In genomic region chr13:89151878-89152277, GRCm38 (mm10) we compare ENCODE assay signal across 23 mouse cellular contexts.
DNase-seq lines count a peak whose midpoint lies in the region; ATAC-seq lines count a peak whose summit lies in the region.
"Had no signal": no experiment of that assay in that cellular context is flagged by ENCODE, and none has a peak within 500 bp of the region (broad histone marks: within the 10 kb centered on the region; RNA-seq: fewer than 3 reads in every experiment).

No protein-coding gene starts in this region.

- no peak overlapping the region for H3K27ac ChIP-seq in hindbrain, embryonic 14.5 days
- H3K27ac ChIP-seq in hindbrain, embryonic 13.5 days = no peak overlapping the region
- H3K27ac ChIP-seq in midbrain, embryonic 13.5 days = no peak overlapping the region
- no peak overlapping the region for H3K27ac ChIP-seq in midbrain, embryonic 10.5 days (replicated peaks)
- H3K27ac ChIP-seq: embryonic facial prominence, embryonic 15.5 days; heart, adult 2 months; heart, embryonic 10.5 days; heart, embryonic 13.5 days; hindbrain, embryonic 12.5 days had no signal

- no peak for ATAC-seq in hindbrain, embryonic 14.5 days (ENCODE audit: low FRiP score)
- no peak for ATAC-seq in hindbrain, embryonic 13.5 days (ENCODE audit: low FRiP score)
- 0 out of 2 replicates have a peak, but pooled peaks have one; percentile 50 for ATAC-seq in midbrain, embryonic 13.5 days
- ATAC-seq: activated CD4-positive, CD25-positive, alpha-beta regulatory T cell, adult 4 months; forebrain, embryonic 16.5 days had no signal

- H3K9ac ChIP-seq in hindbrain, embryonic 14.5 days = no peak overlapping the region
- H3K9ac ChIP-seq in hindbrain, embryonic 13.5 days = no peak overlapping the region
- no peak overlapping the region for H3K9ac ChIP-seq in midbrain, embryonic 13.5 days (replicated peaks)
- H3K9ac ChIP-seq: embryonic facial prominence, embryonic 15.5 days; heart, embryonic 13.5 days; hindbrain, embryonic 12.5 days had no signal

- H3K4me1 ChIP-seq in hindbrain, embryonic 14.5 days (replicated peaks; ENCODE audit: control insufficient read depth, insufficient read depth, low read length) = 0 out of 2 replicates have a peak, but pooled peaks cover 3% of the 10 kb centered on the region
- peaks cover 3% of the 10 kb centered on the region; the same call in 1 of the 2 replicates for H3K4me1 ChIP-seq in hindbrain, embryonic 13.5 days (replicated peaks)
- no peaks in the 10 kb centered on the region for H3K4me1 ChIP-seq in midbrain, embryonic 13.5 days (replicated peaks)
- no peaks in the 10 kb centered on the region for H3K4me1 ChIP-seq in midbrain, embryonic 10.5 days
- H3K4me1 ChIP-seq: embryonic facial prominence, embryonic 15.5 days; heart, embryonic 10.5 days; heart, embryonic 13.5 days; hindbrain, embryonic 12.5 days had no signal

- H3K36me3 ChIP-seq in hindbrain, embryonic 14.5 days (replicated peaks; ENCODE audit: control insufficient read depth, insufficient read depth) = no peaks in the 10 kb centered on the region
- H3K36me3 ChIP-seq in hindbrain, embryonic 13.5 days = no peaks in the 10 kb centered on the region
- no peaks in the 10 kb centered on the region for H3K36me3 ChIP-seq in midbrain, embryonic 13.5 days
- no peaks in the 10 kb centered on the region for H3K36me3 ChIP-seq in midbrain, embryonic 10.5 days
- H3K36me3 ChIP-seq: embryonic facial prominence, embryonic 15.5 days; heart, embryonic 10.5 days; heart, embryonic 13.5 days; hindbrain, embryonic 12.5 days had no signal

- no peaks in the 10 kb centered on the region for H3K27me3 ChIP-seq in hindbrain, embryonic 14.5 days (ENCODE audit: control insufficient read depth, insufficient read depth, low read length)
- H3K27me3 ChIP-seq in hindbrain, embryonic 13.5 days = no peaks in the 10 kb centered on the region
- H3K27me3 ChIP-seq in midbrain, embryonic 13.5 days = no peaks in the 10 kb centered on the region
- H3K27me3 ChIP-seq in midbrain, embryonic 10.5 days (ENCODE audit: low read depth, poor library complexity, severe bottlenecking) = no peaks in the 10 kb centered on the region
- H3K27me3 ChIP-seq: embryonic facial prominence, embryonic 15.5 days; heart, embryonic 13.5 days; hindbrain, embryonic 12.5 days had no signal

- WGBS in hindbrain, embryonic 14.5 days = 58% methylated on average over 3 of the region's 3 CpGs
- 70% methylated on average over 3 of the region's 3 CpGs for WGBS in hindbrain, embryonic 13.5 days
- 70% methylated on average over 3 of the region's 3 CpGs for whole genome bisulfite sequencing in midbrain, embryonic 13.5 days
- WGBS in midbrain, embryonic 10.5 days = 83% methylated on average over 3 of the region's 3 CpGs

- H3K4me3 ChIP-seq in hindbrain, embryonic 14.5 days (replicated peaks; ENCODE audit: low read length) = no peak overlapping the region
- no peak overlapping the region for H3K4me3 ChIP-seq in hindbrain, embryonic 13.5 days
- no peak overlapping the region for H3K4me3 ChIP-seq in midbrain, embryonic 13.5 days (replicated peaks)
- H3K4me3 ChIP-seq in midbrain, embryonic 10.5 days = no peak overlapping the region
- H3K4me3 ChIP-seq: embryonic facial prominence, embryonic 15.5 days; heart, adult 2 months; heart, embryonic 10.5 days; heart, embryonic 13.5 days; hindbrain, embryonic 12.5 days had no signal

- no peaks in the 10 kb centered on the region for H3K9me3 ChIP-seq in hindbrain, embryonic 14.5 days (ENCODE audit: control insufficient read depth, low read length)
- no peaks in the 10 kb centered on the region for H3K9me3 ChIP-seq in hindbrain, embryonic 13.5 days
- H3K9me3 ChIP-seq in midbrain, embryonic 13.5 days = no peaks in the 10 kb centered on the region
- H3K9me3 ChIP-seq in midbrain, embryonic 10.5 days (replicated peaks) = no peaks in the 10 kb centered on the region
- H3K9me3 ChIP-seq: embryonic facial prominence, embryonic 15.5 days; heart, embryonic 10.5 days; heart, embryonic 13.5 days; hindbrain, embryonic 12.5 days had no signal

- no peak overlapping the region for H3K4me2 ChIP-seq in hindbrain, embryonic 14.5 days (replicated peaks)
- no peak overlapping the region for H3K4me2 ChIP-seq in hindbrain, embryonic 13.5 days
- no peak overlapping the region for H3K4me2 ChIP-seq in midbrain, embryonic 13.5 days (replicated peaks)
- H3K4me2 ChIP-seq: embryonic facial prominence, embryonic 15.5 days; heart, embryonic 13.5 days; hindbrain, embryonic 12.5 days had no signal

- DNase-seq in embryo, embryonic 10.5 days (ENCODE audit: low spot score) = peak; percentile 2
- no peak for DNase-seq in embryo, embryonic 11 days
- DNase-seq in hindbrain, embryonic 14.5 days (ENCODE audit: low spot score) = peak; percentile 62
- no peak for DNase-seq in midbrain, embryonic 10.5 days (ENCODE audit: low spot score)
- DNase-seq in lung, adult 18-20 months = no peak
- DNase-seq: adrenal gland, adult 8-10 months; adrenal gland, postnatal 25 days; cerebellum, adult 18-20 months; cerebellum, adult 9-10 months; cerebellum, postnatal 14 days; gastrocnemius, postnatal 10 days; gastrocnemius, postnatal 36 days; heart, adult 2 months; heart, postnatal 14 days; heart, postnatal 4 days had no signal

Comparison
In these comparisons a context has a peak if more than half of its experiments do, and no peak if none do; other contexts are left out.
1. DNase-seq: peak in embryo, embryonic 10.5 days (single experiment) and hindbrain, embryonic 14.5 days (single experiment); none in embryo, embryonic 11 days (single experiment), midbrain, embryonic 10.5 days (single experiment) and lung, adult 18-20 months (0 of 2).